In the genomic region with DNA sequence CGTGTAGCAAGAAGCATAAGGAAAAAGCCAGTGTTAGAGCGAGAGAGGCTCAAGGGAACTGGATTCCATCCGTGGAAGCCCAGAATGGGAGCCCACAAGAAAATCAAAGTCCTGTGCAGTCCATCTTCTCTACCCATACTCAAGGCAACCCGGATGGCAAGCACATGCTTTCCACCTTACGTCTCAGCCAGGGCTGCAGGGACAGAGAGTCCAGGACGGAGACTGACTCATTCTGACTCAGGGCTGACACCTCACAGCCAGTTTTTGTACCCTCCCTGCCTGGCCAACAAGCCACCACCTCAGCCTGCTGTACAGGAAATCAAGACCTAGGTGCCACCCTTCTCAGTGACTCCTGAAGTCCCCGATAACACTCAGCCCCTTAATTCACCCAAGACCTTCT, we compare ENCODE assay signal across 17 mouse cellular contexts. TPM values are rescaled to one million over a fixed set of nuclear protein-coding genes. Genes with fewer than 3 reads are reported as not detected.
DNase-seq lines count a peak whose midpoint lies in the region; ATAC-seq lines count a peak whose summit lies in the region.
"Had no signal": no experiment of that assay in that cellular context is flagged by ENCODE, and none has a peak within 500 bp of the region (broad histone marks: within the 10 kb centered on the region; RNA-seq: fewer than 3 reads in every experiment).

No protein-coding gene starts in this region.

- WGBS in midbrain, embryonic 11.5 days = 79% methylated on average over 7 of the region's 7 CpGs
- WGBS in midbrain, embryonic 14.5 days = 76% methylated on average over 7 of the region's 7 CpGs
- 82% methylated on average over 7 of the region's 7 CpGs for WGBS in limb, embryonic 12.5 days

- intact Hi-C loops in heart, postnatal 36 days (cut with DNase I) = no loop called here

- ATAC-seq in midbrain, embryonic 11.5 days (ENCODE audit: low FRiP score) = no peak
- no peak for ATAC-seq in midbrain, embryonic 14.5 days (ENCODE audit: low FRiP score, low TSS enrichment)
- no peak for ATAC-seq in limb, embryonic 12.5 days (ENCODE audit: insufficient number of reproducible peaks, insufficient read depth, low FRiP score, low TSS enrichment, low read depth)
- ATAC-seq: inflammation-experienced regulatory T-cells, adult 6 months; liver, embryonic 12.5 days had no signal

- no peaks in the 10 kb centered on the region for H3K36me3 ChIP-seq in midbrain, embryonic 11.5 days (ENCODE audit: control insufficient read depth, insufficient read depth, low read length)
- H3K36me3 ChIP-seq in midbrain, embryonic 14.5 days (ENCODE audit: control insufficient read depth, insufficient read depth, low read length) = no peaks in the 10 kb centered on the region
- no peaks in the 10 kb centered on the region for H3K36me3 ChIP-seq in limb, embryonic 12.5 days
- H3K36me3 ChIP-seq: embryonic facial prominence, embryonic 13.5 days; G1E; liver, embryonic 12.5 days; neural tube, embryonic 13.5 days had no signal

- peaks cover 2% of the 10 kb centered on the region; the same call in 1 of the 2 replicates for H3K4me1 ChIP-seq in midbrain, embryonic 11.5 days (ENCODE audit: control insufficient read depth, insufficient read depth, low read length)
- peaks cover 5% of the 10 kb centered on the region; the same call in 1 of the 2 replicates for H3K4me1 ChIP-seq in midbrain, embryonic 14.5 days (ENCODE audit: control insufficient read depth, insufficient read depth, low read length)
- H3K4me1 ChIP-seq in limb, embryonic 12.5 days (replicated peaks) = peaks cover 23% of the 10 kb centered on the region

- H3K27ac ChIP-seq in midbrain, embryonic 11.5 days (ENCODE audit: low read depth, low read length) = no peak overlapping the region
- H3K27ac ChIP-seq in midbrain, embryonic 14.5 days (replicated peaks; ENCODE audit: low read depth, low read length) = no peak overlapping the region
- peak overlapping the region; percentile 23; the same call in 1 of the 2 replicates for H3K27ac ChIP-seq in limb, embryonic 12.5 days
- H3K27ac ChIP-seq: liver, embryonic 12.5 days had no signal

- H3K4me3 ChIP-seq in midbrain, embryonic 11.5 days (ENCODE audit: low read depth, low read length) = no peak overlapping the region
- no peak overlapping the region for H3K4me3 ChIP-seq in midbrain, embryonic 14.5 days (replicated peaks; ENCODE audit: low read depth, low read length)
- no peak overlapping the region for H3K4me3 ChIP-seq in limb, embryonic 12.5 days (replicated peaks)
- H3K4me3 ChIP-seq: embryonic facial prominence, embryonic 13.5 days; liver, embryonic 12.5 days; neural tube, embryonic 13.5 days had no signal

- no peak overlapping the region for H3K9ac ChIP-seq in midbrain, embryonic 11.5 days (ENCODE audit: low read length)
- H3K9ac ChIP-seq in midbrain, embryonic 14.5 days (replicated peaks; ENCODE audit: low read length) = no peak overlapping the region
- H3K9ac ChIP-seq in limb, embryonic 12.5 days (replicated peaks) = no peak overlapping the region
- H3K9ac ChIP-seq: embryonic facial prominence, embryonic 13.5 days; liver, embryonic 12.5 days; neural tube, embryonic 13.5 days had no signal

- peak; percentile 92 for DNase-seq in heart, adult 11 months
- no peak for DNase-seq in heart, postnatal 36 days
- peak; percentile 4 for DNase-seq in midbrain, embryonic 11.5 days (ENCODE audit: low spot score, missing footprints)
- DNase-seq in midbrain, embryonic 14.5 days = no peak
- DNase-seq in adrenal gland, adult 2 months = peak; percentile 84
- no peak for DNase-seq in spleen, postnatal 14 days (ENCODE audit: low spot score in 2 of 2)
- no peak for DNase-seq in cerebellum, adult 9-11 months
- DNase-seq: cerebellum, adult 18-20 months; layer of hippocampus, adult 9-11 months; right cerebral cortex, postnatal 25 days; thymus, adult 18-20 months had no signal

- H3K27me3 ChIP-seq in midbrain, embryonic 11.5 days (ENCODE audit: control insufficient read depth, insufficient read depth, low read length) = peaks cover 7% of the 10 kb centered on the region
- H3K27me3 ChIP-seq in midbrain, embryonic 14.5 days (ENCODE audit: control insufficient read depth, insufficient read depth, low read length) = no peaks in the 10 kb centered on the region; the same call in 1 of the 2 replicates
- no peaks in the 10 kb centered on the region for H3K27me3 ChIP-seq in limb, embryonic 12.5 days

- H3K4me2 ChIP-seq in midbrain, embryonic 11.5 days = no peak overlapping the region
- no peak overlapping the region for H3K4me2 ChIP-seq in midbrain, embryonic 14.5 days (ENCODE audit: low read length)
- H3K4me2 ChIP-seq in limb, embryonic 12.5 days = no peak overlapping the region
- H3K4me2 ChIP-seq: embryonic facial prominence, embryonic 13.5 days; liver, embryonic 12.5 days; neural tube, embryonic 13.5 days had no signal

- H3K9me3 ChIP-seq in midbrain, embryonic 11.5 days (ENCODE audit: control insufficient read depth, low read length) = no peaks in the 10 kb centered on the region
- H3K9me3 ChIP-seq in midbrain, embryonic 14.5 days (ENCODE audit: control insufficient read depth, low read length) = no peaks in the 10 kb centered on the region
- no peaks in the 10 kb centered on the region for H3K9me3 ChIP-seq in limb, embryonic 12.5 days
- H3K9me3 ChIP-seq: embryonic facial prominence, embryonic 13.5 days; G1E; liver, embryonic 12.5 days; neural tube, embryonic 13.5 days had no signal

RNA-seq across cellular contexts. Expression of a gene that starts 4.9 kb away (rescaled TPM):
- total RNA-seq in heart, postnatal 36 days (2021) = 10 to 100 TPM; 30.9 to 31.1 TPM
- polyA plus RNA-seq in midbrain, embryonic 11.5 days (2014; fragmentation: Nextera tagmentation; extraction: Ambion mirVana) = 73.7 and 75.2 TPM in 2 replicates
- 35.3 and 49.6 TPM in 2 replicates for polyA plus RNA-seq in midbrain, embryonic 14.5 days (2014; fragmentation: Nextera tagmentation; extraction: Ambion mirVana)
- 10 to 100 TPM; 60.0 to 60.4 TPM for total RNA-seq in adrenal gland, adult 2 months (2021)
- polyA plus RNA-seq in adrenal gland, adult 2 months (2012; rRNA removed) = 40.7 and 46.7 TPM in 2 replicates
- polyA plus RNA-seq in limb, embryonic 12.5 days (2016; fragmentation: Nextera tagmentation; extraction: Ambion mirVana) = 112 TPM in 2 replicates

RNA-seq across cellular contexts. Expression of a gene that starts 16.5 kb away (rescaled TPM):
- 10 to 100 TPM; 13.3 to 14.4 TPM for total RNA-seq in heart, postnatal 36 days (2021)
- 22.2 and 23.6 TPM in 2 replicates for polyA plus RNA-seq in midbrain, embryonic 11.5 days (2014; fragmentation: Nextera tagmentation; extraction: Ambion mirVana)
- polyA plus RNA-seq in midbrain, embryonic 14.5 days (2014; fragmentation: Nextera tagmentation; extraction: Ambion mirVana) = 15.7 and 19.8 TPM in 2 replicates
- 10 to 100 TPM; 18.3 to 26.8 TPM for total RNA-seq in adrenal gland, adult 2 months (2021)
- 45.4 and 56.5 TPM in 2 replicates for polyA plus RNA-seq in adrenal gland, adult 2 months (2012; rRNA removed)
- polyA plus RNA-seq in limb, embryonic 12.5 days (2016; fragmentation: Nextera tagmentation; extraction: Ambion mirVana) = 23.2 and 24.7 TPM in 2 replicates

Comparison
In these comparisons a context has a peak if more than half of its experiments do, and no peak if none do; other contexts are left out.
1. DNase-seq: peak in heart, adult 11 months (single experiment), midbrain, embryonic 11.5 days (single experiment) and adrenal gland, adult 2 months (single experiment); none in heart, postnatal 36 days (0 of 2), midbrain, embryonic 14.5 days (single experiment), spleen, postnatal 14 days (0 of 2) and cerebellum, adult 9-11 months (single experiment).